Mouse (Mus musculus): ENCODE results near the gene Irgm1. TPM values are rescaled to one million over a fixed set of nuclear protein-coding genes. Genes with fewer than 3 reads are reported as not detected.

The Irgm1 gene
- total RNA-seq (2023) = 10 to 100 TPM; 65.2 to 84.0 TPM

DNA sequence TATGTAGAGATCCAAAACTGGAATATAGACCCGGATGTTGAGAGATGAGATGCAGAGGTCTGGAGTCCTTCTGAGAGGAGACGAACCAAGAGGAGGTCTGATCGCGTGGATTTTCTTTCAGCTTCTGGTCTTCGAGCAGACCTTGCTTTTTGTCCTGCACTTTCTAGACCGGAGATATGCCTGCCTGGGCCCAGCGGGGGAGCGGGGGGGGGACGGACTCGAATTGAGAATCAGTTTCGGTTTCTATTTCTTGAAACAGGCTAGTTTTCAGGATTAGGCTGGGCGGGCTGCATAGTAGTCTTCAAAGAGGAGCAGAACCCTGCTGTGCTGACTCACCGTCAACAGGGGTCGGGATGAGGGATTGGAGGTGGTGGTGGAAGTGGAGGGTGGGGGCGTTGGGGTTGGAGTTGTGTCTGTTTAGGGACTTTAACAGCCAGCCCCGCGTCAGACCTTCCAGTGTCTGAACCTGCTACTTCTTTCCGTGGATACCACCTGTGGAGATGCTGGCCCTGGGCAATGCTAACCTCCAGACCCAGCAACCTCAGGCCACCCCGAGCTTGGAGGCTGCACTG, at the start of gene Irgm1:
Gene Irgm1, minus strand, starts transcription at position 483 of the 572 bp plus-strand sequence.

DNA sequence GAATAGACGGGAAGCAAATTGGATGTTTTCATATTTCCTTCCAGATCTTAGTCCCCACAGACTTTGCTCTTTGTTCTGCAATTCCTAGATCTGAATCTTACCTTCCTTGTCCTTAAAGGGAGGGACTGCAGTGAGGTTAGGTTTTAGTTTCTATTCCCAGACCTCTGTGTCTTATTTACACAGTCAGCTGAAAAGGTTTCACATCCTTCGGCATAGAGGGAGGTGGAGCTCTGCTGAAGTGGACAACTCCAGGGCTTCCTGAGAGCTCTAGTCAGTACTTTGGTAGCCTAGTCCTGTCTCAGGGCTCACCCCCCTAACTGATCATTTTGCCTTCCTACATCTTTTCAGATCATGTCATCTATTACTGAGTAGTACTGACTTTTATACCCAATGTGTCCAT, 30.5 kb upstream of the Irgm1 start, which contains the start of gene Gm5431:
Gene Gm5431, minus strand, starts transcription at position 194 of the 400 bp plus-strand sequence.

DNA sequence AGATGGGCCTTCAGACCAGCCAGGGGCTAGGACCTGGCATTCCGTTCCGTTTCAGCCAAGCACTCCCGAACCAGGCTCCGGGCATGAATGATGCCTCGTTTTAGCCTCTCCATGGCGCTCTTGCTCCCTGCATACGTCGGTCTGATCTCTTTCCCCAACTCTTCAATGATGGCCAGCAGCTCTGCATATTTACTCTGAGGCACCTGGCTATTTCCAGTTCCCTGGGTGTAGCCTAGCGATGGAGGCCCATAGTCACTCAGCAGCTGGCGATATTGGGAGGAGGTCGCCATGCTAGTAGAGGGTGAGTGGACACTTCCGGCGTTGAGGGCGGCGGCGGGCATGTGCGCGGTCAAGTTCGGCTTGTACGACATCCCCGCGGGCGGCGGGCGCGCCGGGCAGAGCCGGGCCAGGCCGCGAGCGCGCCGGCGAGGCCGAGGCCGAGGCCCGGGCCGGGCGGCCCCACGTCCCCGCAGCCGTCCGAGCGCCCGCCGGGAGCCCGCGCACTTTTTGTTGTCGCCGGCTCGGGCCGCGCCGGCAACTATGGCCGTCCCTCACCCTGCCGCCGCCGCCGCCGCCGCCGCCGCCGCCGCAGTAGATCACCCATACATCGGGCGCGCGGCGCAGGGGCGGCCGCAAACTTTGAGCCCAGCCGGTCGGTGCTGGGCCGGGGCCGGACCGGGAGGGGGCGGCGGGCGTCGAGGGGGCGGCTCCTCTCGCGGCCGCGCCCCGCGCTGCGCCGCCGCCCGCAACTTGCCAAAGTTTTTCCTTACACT, 45.3 kb downstream of the Irgm1 start, which contains the start of the genes Trim7 and Gm12184:
Gene Trim7, plus strand, starts transcription at position 162 of the 773 bp plus-strand sequence.
Gene Gm12184, minus strand, starts transcription at position 677 of the 773 bp plus-strand sequence.

DNA sequence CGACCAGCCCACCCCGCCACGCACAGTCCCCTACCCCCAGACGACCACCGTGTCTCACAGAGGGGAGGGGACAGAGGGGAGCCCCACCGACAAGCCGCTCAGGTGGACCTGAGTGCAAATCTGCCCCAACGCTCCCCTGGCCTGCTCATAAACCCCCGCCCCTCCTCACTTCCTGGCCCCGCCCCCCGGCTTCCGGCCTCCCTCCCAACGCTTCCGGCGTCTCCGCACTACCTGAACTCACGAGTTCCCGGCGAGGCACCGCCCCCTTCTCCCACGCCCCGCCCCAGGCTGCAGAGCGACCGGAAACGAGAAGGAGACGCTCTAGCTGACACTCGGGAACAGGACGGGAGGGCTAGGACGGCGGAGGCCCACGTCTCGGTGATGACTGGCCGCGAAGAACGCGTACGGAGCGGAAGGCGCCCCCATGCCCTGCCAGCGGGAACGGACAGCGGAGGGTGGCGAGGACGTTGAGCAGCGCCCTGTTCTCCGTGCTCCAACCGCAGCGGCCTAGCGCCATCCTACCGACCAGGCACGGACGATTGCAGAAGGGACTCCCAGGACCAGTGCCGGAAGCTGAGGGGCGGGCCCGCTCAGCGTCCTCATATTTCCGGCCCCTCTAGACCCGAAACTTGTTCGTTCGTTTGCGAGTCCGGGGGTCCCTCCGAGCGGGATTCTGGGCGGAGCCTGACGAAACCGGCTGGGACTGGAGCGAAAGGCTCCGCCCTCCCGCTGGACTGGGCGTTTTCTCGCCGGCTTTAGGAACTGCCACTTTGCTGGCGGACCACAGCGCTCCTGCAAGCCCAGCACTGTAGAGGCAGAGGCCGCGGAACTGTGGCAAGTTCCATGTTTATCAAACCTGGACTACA, 54.5 kb downstream of the Irgm1 start, which contains the start of gene Trim41:
Gene Trim41, minus strand, starts transcription at position 554 of the 866 bp plus-strand sequence.

Other genes with a start within 250 kb of the Irgm1 start
- 1,000 to 10,000 TPM; 2,114 to 2,159 TPM for gene Rack1, start 71.4 kb downstream of the Irgm1 start, total RNA-seq (2023)
- gene Trim41, start 54.3 kb downstream of the Irgm1 start, total RNA-seq (2023) = 10 to 100 TPM; 37.3 to 42.7 TPM
- gene Trim7, start 45.5 kb downstream of the Irgm1 start, total RNA-seq (2023) = under 1 TPM; 0.30 to 0.58 TPM
- gene Gm12184, start 45.0 kb downstream of the Irgm1 start, total RNA-seq (2023) = 1 to 10 TPM in 1 of 2 experiments, under 1 TPM in 1; 0.62 to 1.0 TPM
- gene Gm5431, start 30.5 kb upstream of the Irgm1 start, total RNA-seq (2023) = 10 to 100 TPM; 24.2 to 24.6 TPM
- 10 to 100 TPM; 45.9 to 57.5 TPM for gene Psme2b, start 74.5 kb upstream of the Irgm1 start, total RNA-seq (2023)
- 1 to 10 TPM; 1.5 to 2.0 TPM for gene Olfr56, start 107.2 kb upstream of the Irgm1 start, total RNA-seq (2023)
- 10 to 100 TPM; 71.1 to 76.5 TPM for gene 9930111J21Rik1, start 107.7 kb upstream of the Irgm1 start, total RNA-seq (2023)
- 10 to 100 TPM; 65.7 to 68.5 TPM for gene Gm12185, start 120.5 kb upstream of the Irgm1 start, total RNA-seq (2023)
- gene Tgtp1, start 122.5 kb upstream of the Irgm1 start, total RNA-seq (2023) = 100 to 1,000 TPM in 1 of 2 experiments, 10 to 100 TPM in 1; 79.4 to 106 TPM
- gene 9930111J21Rik2, start 179.6 kb upstream of the Irgm1 start, total RNA-seq (2023) = 10 to 100 TPM; 88.2 to 95.5 TPM
- 10 to 100 TPM; 52.8 to 79.9 TPM for gene Tgtp2, start 192.5 kb upstream of the Irgm1 start, total RNA-seq (2023)
- 100 to 1,000 TPM; 148 to 178 TPM for gene Ifi47, start 204.9 kb upstream of the Irgm1 start, total RNA-seq (2023)
- gene Olfr1396, start 243.2 kb upstream of the Irgm1 start, total RNA-seq (2023) = not detected